Comparison of ENCODE assay signal across 9 mouse cellular contexts in genomic region chr13:113863688-113864087, GRCm38 (mm10).
"Had no signal": no experiment of that assay in that cellular context is flagged by ENCODE, and none has a peak within 500 bp of the region (broad histone marks: within the 10 kb centered on the region; RNA-seq: fewer than 3 reads in every experiment).

No protein-coding gene starts in this region.

- DNase-seq: kidney, adult 18-20 months; left cerebral cortex, postnatal 4 days; thymus, postnatal 4 days had no signal

- H3K27me3 ChIP-seq: intestine, embryonic 15.5 days; kidney, embryonic 15.5 days; limb, embryonic 13.5 days; midbrain, embryonic 13.5 days had no signal

- H3K4me3 ChIP-seq: intestine, embryonic 15.5 days; kidney, embryonic 15.5 days; limb, embryonic 13.5 days; midbrain, embryonic 13.5 days had no signal

- ATAC-seq: intestine, embryonic 15.5 days; midbrain, embryonic 13.5 days had no signal

- H3K9me3 ChIP-seq: intestine, embryonic 15.5 days; kidney, embryonic 15.5 days; limb, embryonic 13.5 days; midbrain, embryonic 13.5 days had no signal

- H3K4me2 ChIP-seq: intestine, embryonic 15.5 days; kidney, embryonic 15.5 days; limb, embryonic 13.5 days; midbrain, embryonic 13.5 days had no signal

- H3K4me1 ChIP-seq: intestine, embryonic 15.5 days had no signal

- H3K36me3 ChIP-seq: intestine, embryonic 15.5 days; kidney, embryonic 15.5 days; limb, embryonic 13.5 days; midbrain, embryonic 13.5 days had no signal

- H3K9ac ChIP-seq: intestine, embryonic 15.5 days; kidney, embryonic 15.5 days; limb, embryonic 13.5 days; liver, embryonic 14.5 days; midbrain, embryonic 13.5 days had no signal

- H3K27ac ChIP-seq: intestine, embryonic 15.5 days; kidney, embryonic 15.5 days; limb, embryonic 13.5 days; liver, embryonic 14.5 days; midbrain, embryonic 13.5 days; stomach, postnatal 0 days had no signal
